Mouse (Mus musculus) hematopoietic stem cell, adult 5-6 weeks (primary cell): ENCODE data around the gene Dock7. TPM values are rescaled to one million over a fixed set of nuclear protein-coding genes. Genes with fewer than 3 reads are reported as not detected.

Experiments used
- ATAC-seq, 2 experiments: fragments of 125-278 bp in 1 of 2; replicated peaks in 1 of 2; 2 replicates each; pipeline ENCODE4 v1.8.0; 2016 to 2017; ENCODE audit warnings: inconsistent platforms in 2 of 2, mild to moderate bottlenecking in 2 of 2, moderate number of reproducible peaks in 2 of 2, low read depth in 1 of 2, moderate TSS enrichment in 1 of 2; ENCODE audit not compliant: low FRiP score in 2 of 2, poor library complexity in 2 of 2, severe bottlenecking in 2 of 2, insufficient read depth in 1 of 2, low TSS enrichment in 1 of 2
- total RNA-seq: library from RNA; stranded (forward); fragments of 172-1452, 232-1000 nt; gene quantifications from 2 replicates; pipeline ENCODE4 v1.2.3, GENCODE M21; 2017

Gene Dock7
- total RNA-seq: 63.0 and 72.2 TPM in 2 replicates

DNA sequence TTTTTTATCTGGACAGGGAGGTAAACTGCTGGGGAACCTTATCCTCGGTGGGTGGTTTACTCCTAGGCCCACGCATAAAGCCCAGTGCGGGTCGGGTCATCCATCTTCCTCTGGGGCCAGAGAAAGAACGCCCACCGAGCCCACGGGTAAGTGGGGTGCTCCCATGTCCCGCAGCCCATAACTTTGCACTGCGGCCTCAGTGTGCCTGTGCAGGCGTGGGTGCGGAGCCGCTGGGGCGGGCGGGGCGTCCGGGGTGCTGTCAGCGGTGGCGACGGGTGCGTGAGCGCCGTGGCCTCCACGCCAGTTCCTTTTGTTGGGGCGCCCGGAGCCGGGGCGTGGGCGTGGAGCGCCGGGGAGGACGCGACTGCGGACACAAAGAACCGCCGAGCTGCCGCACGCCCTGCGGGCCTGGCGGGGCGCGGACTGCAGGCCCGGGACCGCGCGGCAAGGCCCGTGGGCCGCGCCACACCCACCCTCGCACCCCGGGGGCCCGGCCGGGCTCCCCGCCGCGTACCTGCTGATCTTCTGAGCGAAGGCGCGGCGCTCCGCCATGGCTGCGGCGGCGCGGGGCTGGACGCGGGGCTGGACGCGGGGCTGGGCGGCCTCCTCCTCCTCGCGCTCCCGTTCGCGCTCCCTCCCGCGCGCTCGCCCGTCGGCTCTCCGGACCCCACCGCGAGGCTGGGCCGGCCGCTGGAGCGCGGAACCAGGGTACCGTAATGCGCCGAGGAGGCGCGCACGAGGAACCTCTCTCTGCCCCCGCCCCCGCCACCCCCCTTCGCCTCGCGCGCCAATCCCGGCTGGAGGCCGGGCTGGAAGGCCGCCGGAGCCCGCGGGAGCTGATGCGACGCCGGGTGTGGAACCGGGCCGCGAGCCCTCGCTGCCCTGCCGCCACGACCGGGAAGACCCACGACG, at the start of gene Dock7:
TSS of gene Dock7 (minus strand) at position 705 of the 912 bp plus-strand sequence.
- ATAC-seq: peak; percentile 65 to 74

DNA sequence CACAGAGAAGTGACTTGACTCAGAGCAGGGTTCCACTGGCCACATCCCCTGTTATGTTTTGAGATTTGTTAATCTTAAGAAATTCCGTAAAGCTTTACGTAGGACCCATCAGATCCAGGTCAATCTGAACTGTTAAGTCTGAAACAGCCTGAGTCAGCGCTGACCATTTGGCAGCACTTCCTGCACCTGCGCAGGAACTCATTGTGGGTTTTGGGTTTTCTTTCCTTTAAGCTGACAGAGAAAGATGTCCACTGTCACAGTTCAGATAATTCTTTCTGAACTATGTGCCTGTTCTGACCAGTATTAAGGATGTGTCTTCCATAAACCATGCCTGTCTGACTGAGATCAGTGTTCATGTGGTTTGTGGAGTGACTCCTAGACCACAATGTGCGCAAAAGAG, 48.2 kb upstream of the Dock7 start:
- ATAC-seq: no peak

DNA sequence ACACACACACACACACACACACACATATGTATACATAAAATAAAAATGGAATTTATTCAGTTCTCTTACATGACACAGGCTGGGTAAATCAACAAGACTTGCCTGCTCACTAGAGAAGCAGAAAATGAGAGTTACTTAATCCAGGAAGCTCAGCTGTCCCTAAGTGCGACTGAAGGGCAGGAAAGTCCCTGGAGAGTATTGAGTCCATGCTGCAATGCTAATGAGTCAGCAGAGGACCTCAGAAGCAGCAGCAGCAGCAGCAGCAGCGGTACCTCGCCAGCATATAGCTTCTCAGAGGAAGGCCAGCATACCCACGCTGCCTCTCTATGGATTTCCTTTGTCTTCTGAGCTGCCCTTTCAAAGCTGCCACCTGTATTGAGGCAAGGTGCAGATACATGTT, 42.8 kb upstream of the Dock7 start:
- peak; percentile 59 to 75; a peak in 3 of 4 replicates for ATAC-seq

DNA sequence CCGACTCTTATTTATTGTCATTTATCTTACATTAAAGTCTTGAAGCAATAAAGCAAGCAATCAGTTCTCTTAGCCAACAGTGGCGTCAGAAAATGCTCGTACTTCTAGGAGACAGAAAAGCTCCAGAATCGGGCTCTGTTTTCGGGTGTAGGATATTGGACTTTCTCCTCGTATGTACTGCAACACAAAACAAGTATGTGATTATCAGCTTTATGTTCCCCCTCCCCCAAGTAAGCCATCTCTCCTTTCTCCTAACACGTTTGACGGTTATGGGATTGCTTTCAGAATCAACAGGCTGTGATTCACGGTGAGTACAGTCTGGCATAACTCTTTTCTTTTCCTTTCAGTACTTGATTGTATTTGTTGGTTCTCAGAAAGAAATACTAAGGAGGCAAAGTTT, 42.3 kb upstream of the Dock7 start:
- no peak for ATAC-seq

DNA sequence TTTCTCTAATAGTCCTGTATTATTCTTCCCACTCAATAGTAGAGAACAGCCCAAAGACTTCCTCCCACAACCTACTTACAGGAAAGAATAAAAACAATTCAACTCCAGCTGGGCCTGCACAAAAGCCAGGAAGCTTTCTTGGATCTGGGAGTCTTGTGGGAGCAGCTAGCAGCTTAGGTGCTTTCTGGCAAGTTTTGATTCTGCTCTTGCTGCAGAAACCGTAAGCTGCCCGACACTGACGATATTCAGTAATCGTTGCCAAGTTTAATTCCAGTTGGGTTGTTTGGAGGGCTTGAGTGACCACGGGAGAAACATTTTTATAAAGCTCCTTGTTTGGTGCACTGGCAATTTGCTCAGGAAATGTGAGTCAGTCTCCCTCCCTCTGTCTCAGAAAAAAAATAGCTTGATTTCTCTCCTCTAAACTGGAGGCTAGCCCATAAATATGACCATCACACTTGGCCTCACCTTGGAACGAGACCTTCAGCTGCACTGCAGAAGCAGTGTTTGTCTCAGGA, 40.8 kb upstream of the Dock7 start:
- no peak for ATAC-seq

DNA sequence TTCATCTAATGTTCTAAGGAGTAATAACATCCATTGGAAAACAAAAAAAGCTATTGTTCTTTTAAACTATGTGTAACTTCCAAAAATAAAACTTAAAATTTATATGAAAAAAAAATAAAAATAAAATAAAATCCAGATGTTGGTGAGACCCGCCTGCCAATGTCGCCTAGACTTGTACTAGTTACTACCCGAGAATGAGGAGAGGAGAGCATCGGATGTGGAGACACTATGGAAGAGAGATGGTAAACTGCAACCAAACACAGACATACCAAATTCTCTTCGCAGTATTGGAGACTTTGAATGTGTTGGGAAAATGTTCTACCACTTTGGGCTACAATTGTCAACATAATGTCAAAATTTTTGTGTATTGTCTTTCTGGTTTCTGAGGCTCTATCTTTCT, 40.2 kb upstream of the Dock7 start:
- ATAC-seq: no peak

DNA sequence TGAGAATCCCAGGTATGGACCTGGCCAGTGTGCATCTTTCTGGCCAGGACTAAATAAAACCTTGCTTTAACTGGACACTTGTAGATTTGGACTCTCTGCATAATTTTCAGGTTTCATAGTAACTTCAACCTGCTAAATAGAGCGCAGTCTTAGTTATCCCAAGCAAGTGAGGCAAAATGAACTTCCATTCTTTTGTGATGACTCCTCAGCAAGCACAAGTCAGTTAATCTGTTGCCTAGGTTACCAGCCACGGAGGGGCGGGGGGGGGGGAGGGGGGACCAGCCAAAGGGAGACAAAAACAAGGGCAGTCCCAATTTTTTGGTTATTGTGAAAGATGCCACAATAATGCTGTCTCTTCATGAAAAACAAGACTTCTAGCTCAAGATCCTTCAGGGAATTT, 39.7 kb upstream of the Dock7 start:
- no peak for ATAC-seq

DNA sequence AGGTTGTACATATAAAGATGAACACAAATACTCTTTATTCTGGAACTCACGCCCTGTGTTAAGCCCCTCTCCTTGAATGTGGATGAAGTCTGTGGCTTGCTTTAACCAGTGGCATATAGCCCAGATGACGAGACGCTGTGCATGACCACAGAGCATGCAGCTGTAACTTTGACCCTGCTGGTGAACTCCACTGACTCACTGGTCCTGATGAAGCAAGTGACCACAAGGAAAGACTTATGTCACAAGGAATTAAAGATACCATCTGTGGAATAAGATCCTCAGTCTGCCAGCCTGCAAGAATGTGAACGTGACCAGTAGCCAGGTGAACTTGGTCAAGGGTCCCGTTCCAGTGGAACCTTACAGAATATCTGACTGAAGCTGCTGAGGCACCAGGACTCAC, 37.8 kb upstream of the Dock7 start:
- no peak for ATAC-seq

DNA sequence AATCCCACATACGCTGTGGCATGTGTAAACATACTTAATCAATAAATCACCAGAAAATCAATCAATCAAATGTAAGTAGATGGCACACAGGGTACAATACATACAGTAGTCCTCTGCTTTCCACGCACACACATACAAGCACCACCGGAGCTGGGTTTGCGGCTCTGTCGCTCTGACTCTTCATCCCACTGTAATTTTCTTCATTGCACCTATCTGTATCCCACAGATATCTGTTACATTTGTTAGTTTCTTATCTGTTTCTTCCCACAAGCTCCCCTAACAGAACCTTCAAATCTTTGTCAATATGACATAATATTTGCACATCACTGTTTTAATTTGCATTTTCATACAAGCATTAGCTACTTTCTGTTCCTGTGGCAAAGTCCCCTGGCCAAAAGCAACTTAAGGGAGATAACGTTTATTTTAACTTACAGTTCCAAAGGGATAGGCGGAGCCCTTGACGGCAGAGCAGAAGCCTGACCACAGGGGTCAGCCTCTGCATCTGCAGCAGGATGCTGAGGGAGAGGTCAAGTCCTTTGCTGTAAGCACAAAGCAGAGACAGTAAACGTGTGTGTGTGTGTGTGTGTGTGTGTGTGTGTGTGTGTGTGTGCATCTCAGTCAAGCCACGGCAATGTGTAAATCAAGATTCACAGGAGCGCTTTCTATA, 36.1 kb upstream of the Dock7 start:
- no peak for ATAC-seq

DNA sequence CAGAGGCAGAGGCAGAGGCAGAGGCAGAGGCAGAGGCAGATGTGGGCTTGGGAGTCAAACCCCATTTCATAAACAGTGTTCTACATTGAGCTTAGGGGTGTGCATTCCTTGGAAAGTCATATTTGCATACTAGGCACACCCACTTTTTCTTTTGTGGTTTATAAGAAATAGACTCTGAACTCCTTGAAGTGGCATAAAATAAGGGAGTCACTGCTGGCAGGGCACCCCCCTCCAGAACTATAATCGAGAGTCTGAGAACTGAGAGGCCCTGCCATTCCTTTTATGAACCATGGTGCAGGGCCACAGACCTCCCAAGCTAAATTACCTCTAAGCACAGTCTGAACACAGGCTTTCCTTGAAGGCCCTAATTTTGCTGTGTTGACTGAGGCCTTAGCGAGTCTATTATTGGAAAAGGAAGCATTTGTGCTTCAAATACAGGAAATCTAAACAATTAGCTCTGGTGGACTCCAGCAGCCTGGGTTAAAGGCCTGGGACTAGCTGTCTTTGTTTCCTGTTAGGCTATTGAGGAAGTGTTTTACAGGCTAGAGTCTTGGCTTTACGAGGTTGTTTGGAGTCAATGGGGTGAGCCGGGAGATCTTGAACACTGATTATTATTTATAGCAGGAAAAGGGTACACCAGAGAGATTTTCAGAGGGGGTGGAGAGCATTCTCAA, 31.3 kb upstream of the Dock7 start:
- peak; percentile 36 to 80; a peak in 2 of 4 replicates for ATAC-seq

DNA sequence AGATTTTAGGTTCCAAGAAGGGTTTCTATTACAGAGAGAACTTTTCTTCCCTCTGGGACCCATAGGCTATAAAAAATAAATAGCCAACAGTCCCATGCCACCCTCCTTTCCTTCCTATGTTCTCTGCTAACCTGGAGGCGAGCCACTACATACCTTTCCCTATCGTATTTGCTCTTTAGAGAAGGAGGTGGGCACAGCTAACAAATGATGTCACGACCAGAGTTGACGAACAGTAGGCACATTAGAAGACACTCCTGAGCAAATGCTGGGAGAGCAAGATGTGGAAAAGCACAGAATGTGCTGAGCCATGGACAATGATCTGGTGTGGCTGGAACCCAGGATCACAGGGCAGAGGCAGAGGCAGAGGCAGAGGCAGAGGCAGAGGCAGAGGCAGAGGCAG, 30.7 kb upstream of the Dock7 start:
- no peak for ATAC-seq

DNA sequence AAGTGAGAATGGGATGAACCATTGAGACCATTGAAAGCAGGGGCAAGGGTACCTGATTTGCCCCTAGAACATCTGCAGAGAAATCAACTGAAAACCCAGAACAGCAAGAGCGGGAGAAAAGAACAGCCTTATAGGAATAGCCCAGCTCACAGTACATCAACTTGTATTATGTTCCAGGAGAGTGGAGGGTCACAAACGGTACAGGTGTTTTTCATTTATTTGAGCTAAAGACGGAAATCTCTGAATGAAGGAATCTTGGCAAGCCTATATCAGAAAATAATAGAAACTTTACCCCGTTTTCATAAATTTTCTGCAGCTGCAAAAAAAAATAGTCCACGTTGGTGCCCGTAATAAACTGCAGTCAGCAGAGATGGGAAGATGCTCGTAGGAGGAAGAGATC, 22.6 kb upstream of the Dock7 start:
- ATAC-seq: no peak

DNA sequence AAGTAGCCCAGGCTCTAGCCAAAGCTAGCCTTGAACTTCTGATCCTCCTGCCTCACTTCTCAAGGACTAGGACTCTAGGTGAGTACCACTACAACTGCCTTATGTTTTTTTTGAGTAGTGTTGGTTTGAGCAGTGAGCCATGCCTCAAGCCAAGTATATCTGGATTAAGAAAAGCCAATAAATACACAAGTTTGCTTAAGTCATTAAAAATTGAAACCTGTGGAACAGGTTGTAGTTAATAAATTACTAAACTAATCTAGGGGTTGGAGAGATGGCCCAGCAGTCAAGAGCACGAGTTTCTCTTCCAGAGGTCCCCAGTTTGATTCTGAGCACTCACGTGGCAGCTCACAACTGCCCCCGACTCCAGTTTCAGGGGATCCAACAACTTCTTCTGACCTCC, 20.9 kb upstream of the Dock7 start:
- ATAC-seq: no peak

DNA sequence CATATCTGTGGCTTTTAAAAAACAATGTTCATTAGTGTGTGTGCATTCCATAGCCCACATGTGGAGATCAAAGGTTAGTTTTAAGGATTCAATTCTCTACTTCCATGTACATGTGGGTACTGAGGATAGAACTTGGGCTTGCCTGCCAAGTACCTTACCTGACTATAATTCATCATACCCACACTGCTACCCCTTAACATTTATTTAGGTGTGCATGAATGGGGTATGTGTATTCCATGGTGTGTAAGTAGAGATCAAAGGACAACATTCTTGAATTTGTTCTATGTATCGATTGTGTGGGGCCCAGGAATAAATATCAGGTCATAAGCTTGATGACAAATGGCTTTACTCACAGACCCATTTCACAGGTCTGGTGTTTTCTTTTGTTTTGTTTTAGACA, 20.5 kb upstream of the Dock7 start:
- no peak for ATAC-seq

DNA sequence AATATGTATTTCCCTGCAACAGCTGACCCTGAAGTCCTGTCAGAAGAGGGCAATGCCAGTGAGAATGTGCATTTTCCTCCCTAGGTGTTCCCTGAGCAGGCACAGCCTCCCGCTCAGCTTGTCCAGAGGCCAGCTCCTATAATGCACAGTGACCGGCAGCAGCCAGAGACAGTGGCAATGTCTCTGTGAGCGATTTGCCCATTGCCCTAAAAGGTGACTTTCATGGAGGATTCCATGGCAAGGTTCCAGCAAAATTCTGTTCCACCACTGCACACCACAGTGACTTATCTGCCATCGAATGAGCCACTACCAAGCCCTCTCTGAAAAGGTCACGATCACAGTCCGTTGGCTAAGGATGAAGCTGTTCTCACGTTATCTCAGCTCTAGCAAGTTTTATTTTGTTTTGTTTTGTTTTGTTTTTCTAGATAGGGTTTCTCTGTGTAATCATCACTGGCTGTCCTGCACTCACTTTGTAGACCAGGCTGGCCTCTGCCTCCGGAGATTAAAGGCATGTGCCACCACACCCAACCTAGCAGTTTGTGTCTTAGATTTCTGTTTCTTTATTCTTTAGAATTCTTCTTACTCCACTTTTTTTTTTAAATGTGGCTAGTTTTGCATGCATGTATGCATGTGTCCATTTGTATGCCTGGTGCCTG, 17.4 kb upstream of the Dock7 start:
- 0 out of 4 replicates have a peak, but pooled peaks of 1 of the 2 experiments have one; percentile 17 for ATAC-seq

DNA sequence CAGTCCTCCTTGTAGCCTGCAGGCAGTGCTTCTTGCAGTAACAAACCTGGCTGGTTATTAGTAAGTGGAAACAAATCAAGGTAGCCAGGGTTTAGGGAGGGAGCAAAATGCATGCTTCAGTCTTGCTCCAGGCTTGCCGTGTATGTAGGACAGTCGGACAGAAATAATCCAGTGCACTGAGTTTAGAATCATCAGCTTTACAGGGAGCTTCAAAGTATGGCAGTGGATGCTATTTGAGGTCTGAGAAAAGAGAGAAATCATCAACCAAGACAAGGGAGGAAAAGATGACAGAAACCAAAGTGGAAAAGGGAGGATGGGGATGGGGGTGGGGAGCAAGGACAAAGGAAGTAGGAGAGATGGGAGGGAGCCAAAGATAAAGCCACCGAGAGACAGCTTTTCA, 13.8 kb upstream of the Dock7 start:
- ATAC-seq: no peak

DNA sequence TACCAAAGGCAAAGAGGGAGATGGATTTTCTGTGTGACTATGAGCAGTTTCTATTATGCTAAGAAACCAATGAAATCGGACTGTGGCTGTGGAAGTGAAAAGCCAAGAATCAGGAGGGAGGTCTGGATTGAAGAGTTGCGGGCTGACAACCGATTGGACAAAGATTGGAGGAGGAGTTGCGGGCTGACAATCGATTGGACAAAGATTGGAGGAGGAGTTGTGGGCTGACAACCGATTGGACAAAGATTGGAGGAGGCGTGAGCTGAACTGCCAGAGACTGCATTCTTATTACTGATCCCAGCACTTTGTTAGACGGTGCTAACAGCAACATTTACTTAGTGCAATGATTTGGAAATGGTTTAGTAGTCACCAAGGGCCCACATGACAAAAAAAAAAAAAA, 12.6 kb upstream of the Dock7 start:
- ATAC-seq: no peak
